Comparison of ENCODE assay signal across 23 mouse cellular contexts in the genomic region with DNA sequence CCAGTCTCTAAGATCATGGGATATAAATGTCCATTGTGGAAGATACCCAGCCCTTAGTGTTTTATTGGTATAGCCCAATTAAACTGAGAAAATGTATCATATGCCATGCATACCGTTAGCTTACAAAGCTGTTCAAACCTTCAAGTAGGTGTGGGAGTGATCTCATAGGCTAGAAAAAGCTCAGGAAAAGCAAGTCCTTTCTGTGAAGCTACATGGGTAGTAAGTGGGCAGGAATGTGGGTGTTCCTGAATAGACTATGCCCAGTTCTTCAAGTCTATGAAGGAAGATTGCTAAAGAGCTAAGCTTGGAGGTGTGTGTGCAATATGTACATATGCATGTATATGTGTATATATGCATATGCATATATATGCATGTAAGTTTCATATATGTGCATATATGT.
DNase-seq lines count a peak whose midpoint lies in the region; ATAC-seq lines count a peak whose summit lies in the region.
"Had no signal": no experiment of that assay in that cellular context is flagged by ENCODE, and none has a peak within 500 bp of the region (broad histone marks: within the 10 kb centered on the region; RNA-seq: fewer than 3 reads in every experiment).

No protein-coding gene starts in this region.

- WGBS in hindbrain, embryonic 14.5 days: 92% methylated on average over 1 of the region's 1 CpGs

- H3K4me2 ChIP-seq in hindbrain, embryonic 14.5 days (replicated peaks): no peak overlapping the region

- no peak for DNase-seq in frontal cortex, postnatal 10 days (ENCODE audit: low spot score in 2 of 2)
- DNase-seq in right cerebral cortex, adult 18-20 months: peak; percentile 34
- no peak for DNase-seq in right cerebral cortex, postnatal 4 days
- peak; percentile 74 for DNase-seq in brain, adult 2 months (ENCODE audit: low read depth, low spot score)
- peak; percentile 77 for DNase-seq in telencephalon, adult 2 months (ENCODE audit: low read depth, low spot score)
- no peak for DNase-seq in hindbrain, embryonic 14.5 days (ENCODE audit: low spot score)
- no peak for DNase-seq in heart, adult 11 months
- DNase-seq: adrenal gland, adult 2 months; adrenal gland, adult 8-10 months; adrenal gland, postnatal 10 days; adrenal gland, postnatal 14 days; adrenal gland, postnatal 25 days; adrenal gland, postnatal 36 days; B cell, adult 2 months; cerebellum, adult 11 months; cerebellum, adult 11-12 months; cerebellum, adult 18-20 months had no signal

- no peaks in the 10 kb centered on the region for H3K9me3 ChIP-seq in hindbrain, embryonic 14.5 days (ENCODE audit: control insufficient read depth, low read length)
- H3K9me3 ChIP-seq: G1E had no signal

- peak; percentile 95 for ATAC-seq in frontal cortex, adult (ENCODE audit: low TSS enrichment)
- no peak for ATAC-seq in hindbrain, embryonic 14.5 days (ENCODE audit: low FRiP score)
- ATAC-seq: activated CD4-positive, CD25-positive, alpha-beta regulatory T cell, adult 4 months; CD4-positive, CD25-positive, alpha-beta regulatory T cell, adult 4 months; Patski had no signal

- H3K27me3 ChIP-seq in hindbrain, embryonic 14.5 days (ENCODE audit: control insufficient read depth, insufficient read depth, low read length): no peaks in the 10 kb centered on the region
- H3K27me3 ChIP-seq: CH12.LX, Patski had no signal

- H3K27ac ChIP-seq in hindbrain, embryonic 14.5 days: no peak overlapping the region

- no peaks in the 10 kb centered on the region for H3K4me1 ChIP-seq in hindbrain, embryonic 14.5 days (replicated peaks; ENCODE audit: control insufficient read depth, insufficient read depth, low read length)

- H3K36me3 ChIP-seq in hindbrain, embryonic 14.5 days (replicated peaks; ENCODE audit: control insufficient read depth, insufficient read depth): no peaks in the 10 kb centered on the region
- H3K36me3 ChIP-seq: G1E had no signal

- no peak overlapping the region for H3K4me3 ChIP-seq in hindbrain, embryonic 14.5 days (replicated peaks; ENCODE audit: low read length)

- H3K9ac ChIP-seq in hindbrain, embryonic 14.5 days: no peak overlapping the region

Comparison
In these comparisons a context has a peak if more than half of its experiments do, and no peak if none do; other contexts are left out.
1. DNase-seq: peak in right cerebral cortex, adult 18-20 months (single experiment), brain, adult 2 months (single experiment) and telencephalon, adult 2 months (single experiment); none in frontal cortex, postnatal 10 days (0 of 2), right cerebral cortex, postnatal 4 days (single experiment), hindbrain, embryonic 14.5 days (single experiment) and heart, adult 11 months (single experiment).